ENCODE assay signal across 15 mouse cellular contexts in the genomic region with DNA sequence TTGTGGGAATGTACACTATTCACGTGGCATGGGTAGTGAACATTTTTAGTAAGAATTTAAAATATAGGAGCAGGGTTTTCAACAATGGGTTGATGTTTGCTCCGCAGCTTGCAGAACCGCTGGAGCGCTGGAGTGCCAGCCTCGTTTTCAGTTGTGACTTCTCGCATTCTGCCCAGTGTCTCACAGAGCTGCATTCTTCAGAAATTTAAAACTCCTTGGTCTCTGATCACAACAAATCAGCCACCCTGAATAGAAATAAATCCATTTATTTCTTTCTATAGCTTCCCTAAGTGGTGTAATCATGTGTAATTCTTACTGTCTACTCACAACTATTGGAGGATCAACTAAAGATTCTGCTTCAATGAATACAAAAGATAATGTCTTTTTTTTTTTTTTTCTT.
"Had no signal": no experiment of that assay in that cellular context is flagged by ENCODE, and none has a peak within 500 bp of the region (broad histone marks: within the 10 kb centered on the region; RNA-seq: fewer than 3 reads in every experiment).

No protein-coding gene starts in this region.

- H3K4me2 ChIP-seq: lung, embryonic 15.5 days; midbrain, embryonic 11.5 days; midbrain, embryonic 13.5 days; midbrain, embryonic 15.5 days; neural tube, embryonic 12.5 days had no signal

- H3K4me1 ChIP-seq: lung, embryonic 15.5 days; megakaryocyte, embryonic 14.5 days; midbrain, embryonic 13.5 days; midbrain, embryonic 15.5 days; neural tube, embryonic 12.5 days had no signal

- H3K9me3 ChIP-seq: lung, embryonic 15.5 days; midbrain, embryonic 13.5 days; midbrain, embryonic 15.5 days; neural tube, embryonic 12.5 days had no signal

- ATAC-seq: lung, postnatal 0 days; midbrain, embryonic 13.5 days; midbrain, embryonic 15.5 days had no signal

- H3K4me3 ChIP-seq: lung, embryonic 15.5 days; megakaryocyte, embryonic 14.5 days; midbrain, embryonic 13.5 days; midbrain, embryonic 15.5 days; neural tube, embryonic 12.5 days had no signal

- H3K9ac ChIP-seq: lung, embryonic 15.5 days; midbrain, embryonic 13.5 days; midbrain, embryonic 15.5 days; neural tube, embryonic 12.5 days had no signal

- DNase-seq: lung, adult 2 months; lung, postnatal 14 days; lung, postnatal 36 days; right cerebral cortex, postnatal 14 days; thymus, adult 18-20 months; thymus, postnatal 14 days; thymus, postnatal 36 days had no signal

- H3K27me3 ChIP-seq: lung, embryonic 15.5 days; megakaryocyte, embryonic 14.5 days; midbrain, embryonic 13.5 days; midbrain, embryonic 15.5 days; neural tube, embryonic 12.5 days had no signal

- H3K36me3 ChIP-seq: lung, embryonic 15.5 days; midbrain, embryonic 13.5 days; midbrain, embryonic 15.5 days; neural tube, embryonic 12.5 days had no signal

- H3K27ac ChIP-seq: lung, embryonic 15.5 days; macrophage; midbrain, embryonic 13.5 days; midbrain, embryonic 15.5 days; neural tube, embryonic 12.5 days had no signal
